Mouse (Mus musculus): Measurements from ENCODE around the gene Mphosph9.

Gene Mphosph9

GRCm38 (mm10) chr5:124353011-124353725 is 25.4 kb upstream of the Mphosph9 start:
- no peak for TF ChIP-seq GATA4 (IDR thresholded peaks at IDR 0.05; ENCODE audit: insufficient replicate concordance, low read length)

DNA sequence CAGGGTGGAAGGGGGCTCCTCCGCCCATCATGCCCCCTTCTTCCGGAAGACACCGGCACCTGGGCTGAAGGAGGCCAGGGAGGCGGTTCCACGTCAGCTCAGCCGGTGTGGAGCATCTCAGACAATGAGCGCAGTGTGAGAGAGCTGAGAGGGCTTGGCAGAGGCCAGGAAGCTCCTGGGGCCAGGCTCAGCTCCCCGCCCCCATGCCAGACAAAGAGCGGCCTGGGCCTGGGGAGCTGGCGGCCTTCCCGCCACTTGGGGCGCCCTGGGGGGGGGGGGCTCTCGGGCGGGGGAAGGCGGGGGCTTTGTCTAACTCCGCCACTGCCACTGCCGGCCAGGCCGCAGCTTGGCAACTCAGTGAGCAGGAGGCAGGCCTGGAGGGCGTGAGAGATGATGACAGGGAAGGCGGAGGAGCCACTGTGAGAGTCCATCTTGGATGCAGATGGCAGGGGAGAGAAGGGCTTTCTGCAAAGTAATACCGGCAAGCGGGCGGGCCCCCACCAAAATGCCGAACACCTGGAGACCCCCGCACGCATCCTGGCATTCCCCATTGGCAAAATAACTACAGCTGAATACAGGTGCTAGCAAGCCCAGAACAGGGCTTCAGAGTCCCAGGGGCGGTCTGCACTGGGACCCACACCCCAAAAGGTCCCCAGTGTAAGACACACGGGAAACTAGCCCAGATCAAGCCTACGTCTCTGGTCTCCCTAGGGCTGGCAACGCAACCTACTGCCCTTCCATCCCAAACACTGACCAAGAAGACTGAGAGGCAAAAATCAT is 24.6 kb upstream of the Mphosph9 start:
- TF ChIP-seq GATA4 (IDR thresholded peaks at IDR 0.05; ENCODE audit: insufficient replicate concordance, low read length): no peak

DNA sequence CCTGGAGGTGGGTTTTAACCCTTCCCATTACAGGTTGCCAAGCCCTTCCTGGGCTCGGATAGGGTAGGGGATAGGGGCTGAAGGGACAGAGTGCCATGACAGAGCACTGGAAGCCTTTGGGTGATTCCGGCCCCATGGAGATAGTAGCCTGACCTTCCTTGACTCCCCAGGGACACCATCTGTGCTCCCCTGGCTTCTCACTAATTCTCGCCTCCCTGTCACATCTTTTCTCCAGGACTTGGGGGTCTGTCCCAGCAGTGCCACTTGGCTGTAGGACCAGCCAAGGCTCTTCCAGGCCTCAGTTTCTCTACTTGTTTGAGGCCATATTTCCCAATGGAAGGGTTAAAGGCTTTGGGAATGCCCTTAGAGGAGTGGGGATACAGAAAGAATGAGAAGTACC is 23.8 kb upstream of the Mphosph9 start:
- no peak for TF ChIP-seq GATA4 (IDR thresholded peaks at IDR 0.05; ENCODE audit: insufficient replicate concordance, low read length)

DNA sequence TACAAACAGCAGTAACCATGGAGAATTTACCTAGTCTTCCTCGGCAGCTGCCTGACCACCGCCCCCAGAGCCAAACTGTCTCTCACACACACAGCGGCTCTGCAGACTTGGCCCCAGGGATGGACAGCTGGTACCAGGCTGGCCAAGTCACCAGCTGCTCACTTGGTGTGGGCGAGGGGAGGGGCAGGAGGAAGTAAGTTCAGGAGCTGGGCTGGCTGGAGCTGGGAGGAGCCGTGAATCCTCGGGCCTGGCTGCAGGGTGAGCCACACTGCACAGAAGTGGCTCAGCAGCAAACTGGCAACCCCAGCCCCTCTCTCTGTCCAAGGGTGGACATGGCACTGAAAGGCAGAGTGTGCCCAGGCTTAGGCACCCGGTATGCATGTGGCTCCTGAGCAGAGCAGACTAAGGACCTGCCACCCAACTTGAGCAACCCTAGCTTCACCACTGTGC is 23.4 kb upstream of the Mphosph9 start:
- no peak for TF ChIP-seq GATA4 (IDR thresholded peaks at IDR 0.05; ENCODE audit: insufficient replicate concordance, low read length)

DNA sequence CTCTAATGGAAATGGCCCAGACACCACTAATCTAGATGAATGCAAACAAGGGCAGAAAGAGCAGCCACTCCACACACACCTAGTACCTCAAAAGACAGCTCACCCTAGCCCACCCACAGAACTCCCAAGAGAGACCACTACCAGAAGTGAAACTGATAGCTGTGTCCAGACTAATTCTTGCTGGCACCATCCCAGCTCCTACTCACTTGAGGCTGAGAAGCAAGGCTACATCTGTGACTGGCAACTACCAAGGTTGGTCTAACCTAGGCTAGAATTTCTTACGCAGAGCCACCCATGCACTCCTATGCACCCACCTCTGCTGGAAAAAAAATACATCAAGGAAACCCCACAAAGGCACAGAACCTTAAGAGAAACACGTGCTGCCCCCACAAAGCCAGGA is 22.6 kb upstream of the Mphosph9 start:
- TF ChIP-seq GATA4 (IDR thresholded peaks at IDR 0.05; ENCODE audit: insufficient replicate concordance, low read length): no peak

DNA sequence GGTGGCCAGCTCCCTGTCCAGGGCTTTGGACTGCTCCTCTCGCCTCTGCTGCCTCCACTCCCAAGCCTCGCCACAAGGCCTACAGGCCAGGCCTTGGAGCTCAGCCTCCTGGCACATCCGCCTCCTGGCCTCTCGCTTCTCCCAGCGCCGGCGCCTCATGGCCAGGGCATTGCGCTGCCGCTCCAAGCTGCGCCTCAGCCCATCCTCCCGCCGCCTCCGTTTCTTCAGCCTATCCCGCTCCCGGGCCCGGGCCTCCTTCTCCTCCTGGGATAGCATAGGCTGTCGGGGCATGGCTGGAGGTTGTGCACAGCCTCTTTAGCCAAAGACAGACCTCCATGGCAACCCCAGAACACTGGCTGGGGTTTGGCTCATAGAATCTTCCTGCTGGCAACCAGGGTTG is 21.4 kb upstream of the Mphosph9 start:
- TF ChIP-seq GATA4 (IDR thresholded peaks at IDR 0.05; ENCODE audit: insufficient replicate concordance, low read length): no peak

DNA sequence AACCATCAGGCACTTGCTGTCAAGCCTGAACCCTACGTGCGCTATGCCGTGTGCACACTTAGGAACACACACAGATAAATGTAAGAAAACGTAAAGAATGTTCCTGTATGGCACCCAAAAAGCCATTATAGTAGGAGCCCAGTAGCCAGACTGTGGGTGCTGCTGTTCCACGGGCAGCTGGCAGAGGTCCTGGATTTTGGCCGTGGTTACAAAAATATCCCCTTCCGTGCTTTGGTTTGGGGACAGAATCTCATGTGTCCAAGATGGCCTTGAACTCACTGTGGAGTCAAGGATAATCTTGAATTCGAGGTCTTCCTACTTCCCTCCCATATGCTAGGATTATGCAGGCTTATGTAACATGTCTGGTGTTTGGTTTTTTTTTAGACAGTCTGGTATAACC is 15.1 kb upstream of the Mphosph9 start:
- no peak for TF ChIP-seq GATA4 (IDR thresholded peaks at IDR 0.05; ENCODE audit: insufficient replicate concordance, low read length)

DNA sequence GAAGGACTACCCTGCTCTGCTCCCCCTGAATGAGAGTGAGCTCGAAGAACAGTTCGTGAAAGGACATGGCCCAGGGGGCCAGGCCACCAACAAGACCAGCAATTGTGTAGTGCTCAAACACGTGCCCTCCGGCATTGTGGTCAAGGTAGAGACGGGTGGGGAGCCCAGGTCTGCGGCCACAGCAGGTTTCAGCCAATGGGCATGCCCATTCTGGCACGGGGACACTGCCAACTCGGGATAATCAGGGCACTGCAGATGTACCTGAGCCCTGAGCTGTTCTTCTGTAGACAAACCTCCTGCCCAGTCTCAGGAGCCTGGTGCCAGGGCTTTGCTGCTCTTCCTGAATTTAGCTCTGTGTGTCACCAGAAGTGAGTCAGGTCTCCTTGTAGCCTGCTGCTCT is 11.0 kb upstream of the Mphosph9 start:
- TF ChIP-seq GATA4 (IDR thresholded peaks at IDR 0.05; ENCODE audit: insufficient replicate concordance, low read length): no peak

DNA sequence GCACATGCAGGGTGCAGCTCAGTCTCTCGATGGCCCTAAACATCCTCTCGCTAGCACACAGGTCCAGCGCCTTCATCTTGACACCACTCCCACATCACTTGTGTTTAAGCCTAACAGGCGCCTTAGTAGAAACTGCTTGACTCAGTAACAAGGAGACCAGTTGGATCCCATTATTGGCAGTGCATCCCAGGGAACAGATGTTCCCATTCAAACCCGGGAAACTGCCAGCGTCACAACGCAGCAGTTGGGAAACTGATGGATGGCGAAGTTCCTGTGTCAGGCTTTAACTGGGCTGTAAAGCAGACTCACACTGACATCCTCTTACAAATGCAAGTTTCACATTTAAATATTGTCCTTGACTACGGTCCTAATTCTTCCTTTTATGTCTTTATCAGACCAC is 10.1 kb upstream of the Mphosph9 start:
- no peak for TF ChIP-seq GATA4 (IDR thresholded peaks at IDR 0.05; ENCODE audit: insufficient replicate concordance, low read length)

DNA sequence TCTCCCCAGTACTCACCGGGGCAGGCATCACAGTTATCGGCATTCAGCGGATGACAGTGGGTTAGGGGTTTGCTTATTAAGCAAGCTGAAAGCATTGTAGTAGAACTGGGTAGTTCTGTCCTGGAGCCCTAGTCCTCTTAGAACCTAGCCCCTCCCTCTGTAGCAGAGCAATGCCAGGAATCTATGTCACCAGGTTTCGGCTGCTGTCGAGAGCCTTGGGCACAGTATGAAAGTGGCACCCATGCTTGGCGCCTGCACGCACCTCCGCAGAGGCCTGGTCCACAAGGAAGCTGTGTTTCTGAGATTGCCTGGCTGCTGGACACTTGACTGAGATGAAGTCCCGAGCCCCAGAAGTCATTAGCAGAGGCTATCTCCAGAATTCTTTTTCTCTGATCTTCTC is 9.3 kb upstream of the Mphosph9 start:
- TF ChIP-seq GATA4 (IDR thresholded peaks at IDR 0.05; ENCODE audit: insufficient replicate concordance, low read length): no peak

GRCm38 (mm10) chr5:124334392-124334791 is 6.6 kb upstream of the Mphosph9 start:
- TF ChIP-seq GATA4 (IDR thresholded peaks at IDR 0.05; ENCODE audit: insufficient replicate concordance, low read length): no peak

DNA sequence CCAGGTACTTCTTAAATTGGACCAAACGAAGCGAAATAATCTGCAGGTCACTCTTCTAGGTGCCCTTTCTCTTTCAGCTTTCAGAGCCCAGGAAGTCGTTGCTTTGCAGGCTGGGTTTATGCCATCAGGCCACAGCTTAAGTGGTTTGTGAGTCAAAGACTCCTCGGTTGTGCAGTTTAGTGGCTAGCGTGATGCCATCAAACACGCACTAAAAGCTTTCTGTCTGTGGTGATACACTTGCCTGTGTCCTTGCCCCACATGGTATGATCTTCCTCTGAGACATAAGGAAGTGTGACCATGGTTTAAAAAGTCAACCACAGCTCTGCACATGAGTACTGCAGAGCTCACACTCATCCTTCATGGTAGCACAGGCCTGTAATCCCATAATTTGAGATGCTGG is 2.3 kb upstream of the Mphosph9 start:
- no peak for TF ChIP-seq GATA4 (IDR thresholded peaks at IDR 0.05; ENCODE audit: insufficient replicate concordance, low read length)

GRCm38 (mm10) chr5:124326829-124327228 is 943 bp downstream of the Mphosph9 start:
- TF ChIP-seq GATA4 (IDR thresholded peaks at IDR 0.05; ENCODE audit: insufficient replicate concordance, low read length): no peak

GRCm38 (mm10) chr5:124317648-124318047 is 10.1 kb downstream of the Mphosph9 start:
- TF ChIP-seq GATA4 (IDR thresholded peaks at IDR 0.05; ENCODE audit: insufficient replicate concordance, low read length): no peak

GRCm38 (mm10) chr5:124315941-124316340 is 11.8 kb downstream of the Mphosph9 start:
- TF ChIP-seq GATA4 (IDR thresholded peaks at IDR 0.05; ENCODE audit: insufficient replicate concordance, low read length): no peak

DNA sequence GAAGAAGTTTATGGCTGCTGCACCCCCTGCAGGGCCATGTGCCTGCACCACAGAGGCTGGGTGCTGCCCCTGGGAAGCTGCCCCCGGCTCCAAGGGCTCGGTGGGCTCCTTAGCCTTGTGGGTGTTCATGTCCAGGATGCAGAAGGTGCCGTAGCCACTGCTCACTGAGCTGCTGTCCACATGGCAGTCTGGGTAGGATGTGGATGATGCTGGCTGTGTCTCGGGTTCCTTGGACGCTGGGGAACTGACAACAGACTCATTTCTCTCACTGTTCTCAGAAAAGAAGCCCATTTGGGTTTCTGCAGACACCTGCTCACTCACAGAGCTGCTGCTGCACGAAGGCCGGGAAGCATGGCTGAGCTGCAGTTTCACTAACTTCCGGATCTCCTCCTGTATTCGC is 12.3 kb downstream of the Mphosph9 start:
- no peak for TF ChIP-seq GATA4 (IDR thresholded peaks at IDR 0.05; ENCODE audit: insufficient replicate concordance, low read length)
